Mouse (Mus musculus) embryonic facial prominence, embryonic 11.5 days (tissue): Measurements from ENCODE around the gene Dpm3. TPM values are rescaled to one million over a fixed set of nuclear protein-coding genes. Genes with fewer than 3 reads are reported as not detected.

Source experiments
- ATAC-seq: fragments of 200-750 bp; cut with Nextera tagmentation; replicated peaks from 2 replicates; pipeline ENCODE4 v1.8.0; 2017; ENCODE audit warnings: low read depth; ENCODE audit not compliant: insufficient number of reproducible peaks, low FRiP score, low TSS enrichment
- DNase-seq: peaks from one replicate; pipeline ENCODE4 v3.0.0-alpha.2; 2015; ENCODE audit warnings: low spot score
- H3K27ac ChIP-seq: fragments of 300-500 bp; sonication (generic); replicated peaks from 2 replicates; pipeline ENCODE4 v1.5.1; 2014; ENCODE audit warnings: mild to moderate bottlenecking, low read depth, low read length, control low read depth
- H3K27me3 ChIP-seq: fragments of 300-500 bp; sonication (generic); 2 replicates; pipeline ENCODE4 v1.6.1; 2014; ENCODE audit warnings: mild to moderate bottlenecking, low read length, moderate library complexity, mixed read lengths; ENCODE audit not compliant: control insufficient read depth, insufficient read depth
- H3K36me3 ChIP-seq: fragments of 300-500 bp; sonication (generic); replicated peaks from 2 replicates; pipeline ENCODE4 v1.6.1; 2014; ENCODE audit warnings: low read depth, mild to moderate bottlenecking, low read length, moderate library complexity, mixed read lengths; ENCODE audit not compliant: control insufficient read depth, insufficient read depth
- H3K4me1 ChIP-seq: fragments of 300-500 bp; sonication (generic); 2 replicates; pipeline ENCODE4 v1.6.1; 2014; ENCODE audit warnings: low read length, mixed read lengths; ENCODE audit not compliant: control insufficient read depth, insufficient read depth
- H3K4me2 ChIP-seq: fragments of 300-500 bp; sonication (generic); 2 replicates; pipeline ENCODE4 v1.6.1; 2014; ENCODE audit warnings: low read depth, mild to moderate bottlenecking, control low read depth, low read length, moderate library complexity
- H3K4me3 ChIP-seq: fragments of 300-500 bp; sonication (generic); 2 replicates; pipeline ENCODE4 v1.5.1; 2014; ENCODE audit warnings: low read depth, low read length, control low read depth
- H3K9ac ChIP-seq: fragments of 300-500 bp; sonication (generic); replicated peaks from 2 replicates; pipeline ENCODE4 v1.6.1; 2014; ENCODE audit warnings: mild to moderate bottlenecking, control low read depth, low read length
- H3K9me3 ChIP-seq: fragments of 300-500 bp; sonication (generic); replicated peaks from 2 replicates; pipeline ENCODE4 v1.6.1; 2016; ENCODE audit warnings: mild to moderate bottlenecking, low read length, inconsistent platforms, mixed read lengths; ENCODE audit not compliant: control insufficient read depth
- WGBS: fragments of 180-500 bp; shearing (Covaris S2); extraction: QIAGEN DNeasy Blood & Tissue Kit; methylation state at CpG from one replicate; pipeline ENCODE4 v1.1.7; 2014; 5-methylcytosine and 5-hydroxymethylcytosine counted together
- polyA plus RNA-seq: library from polyadenylated mRNA; unstranded; fragments of >200 nt; fragmentation: Nextera tagmentation; extraction: Ambion mirVana; gene quantifications from 2 replicates; pipeline ENCODE4 v1.2.1, GENCODE M21; 2014

Gene Dpm3
- polyA plus RNA-seq, 1 experiment from 2014 or later: 82.4 TPM

DNA sequence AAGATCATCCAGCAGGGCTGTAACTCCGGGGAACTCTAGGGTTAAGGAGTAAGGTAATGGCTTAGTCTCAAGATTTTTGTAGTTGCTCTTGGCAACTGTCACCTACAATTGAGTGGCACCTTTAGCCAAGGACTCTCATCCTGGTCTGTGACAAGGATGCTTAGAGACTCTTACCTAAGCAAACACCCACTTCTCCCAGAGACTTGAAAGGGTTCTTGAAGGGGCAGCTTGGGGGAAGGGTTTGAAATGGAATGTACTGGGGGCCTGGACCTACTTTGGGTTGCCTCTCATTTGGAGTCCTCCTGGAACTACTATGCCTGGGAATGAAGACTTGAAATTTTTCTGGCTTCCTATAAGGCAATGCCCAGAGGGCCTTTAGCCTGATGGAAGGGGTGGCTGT is 40.9 kb upstream of the Dpm3 start:
- H3K4me3 ChIP-seq: no peak overlapping the region
- no peak overlapping the region for H3K27ac ChIP-seq
- no peaks in the 10 kb centered on the region for H3K9me3 ChIP-seq
- no peaks in the 10 kb centered on the region for H3K27me3 ChIP-seq
- no peak for DNase-seq
- WGBS: 86% methylated on average over 1 of the region's 1 CpGs
- H3K4me2 ChIP-seq: no peak overlapping the region
- no peak for ATAC-seq
- peaks cover 3% of the 10 kb centered on the region for H3K4me1 ChIP-seq
- no peak overlapping the region for H3K9ac ChIP-seq
- no peaks in the 10 kb centered on the region; the same call in 1 of the 2 replicates for H3K36me3 ChIP-seq

DNA sequence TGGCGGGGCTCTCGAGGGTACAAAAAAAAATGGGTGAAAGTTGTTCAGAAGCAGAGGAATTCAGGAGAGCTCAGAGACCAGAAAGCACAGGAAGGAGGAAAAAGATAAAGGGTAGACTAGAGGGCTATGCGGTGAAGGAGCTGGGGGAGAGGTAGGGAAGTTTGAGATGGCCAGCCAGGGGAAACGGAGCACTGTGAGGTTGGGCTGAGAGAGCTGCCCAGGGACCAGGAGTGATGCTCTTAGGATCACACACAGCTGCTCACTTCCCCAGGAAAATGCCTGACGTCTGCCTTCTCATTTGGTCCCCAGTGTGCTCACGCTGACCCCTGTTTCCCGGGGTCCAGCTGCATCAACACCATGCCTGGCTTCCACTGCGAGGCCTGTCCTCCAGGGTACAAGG is 39.6 kb upstream of the Dpm3 start:
- DNase-seq: no peak
- Histone ChIP-seq H3K4me2 (no peak overlapping the region), H3K27me3 (no peaks in the 10 kb centered on the region), H3K27ac (no peak overlapping the region), H3K36me3 (no peaks in the 10 kb centered on the region; the same call in 1 of the 2 replicates), H3K4me3 (no peak overlapping the region), H3K4me1 (peaks cover 3% of the 10 kb centered on the region), H3K9ac (no peak overlapping the region), H3K9me3 (no peaks in the 10 kb centered on the region)
- 44% methylated on average over 8 of the region's 8 CpGs for WGBS
- no peak for ATAC-seq

DNA sequence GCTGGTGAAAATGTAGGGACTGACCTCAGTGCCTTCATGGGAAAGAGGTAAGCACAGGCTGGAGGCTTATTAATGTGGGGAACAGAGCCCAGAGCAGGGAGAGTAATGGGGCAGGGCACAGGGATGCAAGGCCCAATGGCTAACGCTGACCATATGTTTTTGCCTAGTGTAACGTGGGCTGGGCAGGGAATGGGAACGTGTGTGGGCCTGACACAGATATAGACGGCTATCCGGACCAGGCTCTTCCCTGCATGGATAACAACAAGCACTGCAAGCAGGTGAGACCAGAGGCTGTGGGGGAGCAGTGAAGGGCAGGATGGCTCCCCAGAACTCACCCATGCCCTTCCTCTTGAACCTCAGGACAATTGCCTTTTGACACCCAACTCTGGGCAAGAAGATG is 38.0 kb upstream of the Dpm3 start:
- Histone ChIP-seq H3K27ac (no peak overlapping the region), H3K9ac (no peak overlapping the region), H3K27me3 (no peaks in the 10 kb centered on the region), H3K36me3 (no peaks in the 10 kb centered on the region; the same call in 1 of the 2 replicates), H3K4me3 (no peak overlapping the region), H3K9me3 (no peaks in the 10 kb centered on the region), H3K4me2 (no peak overlapping the region), H3K4me1 (no peaks in the 10 kb centered on the region; the same call in 1 of the 2 replicates)
- WGBS: 65% methylated on average over 5 of the region's 5 CpGs
- no peak for ATAC-seq
- no peak for DNase-seq

DNA sequence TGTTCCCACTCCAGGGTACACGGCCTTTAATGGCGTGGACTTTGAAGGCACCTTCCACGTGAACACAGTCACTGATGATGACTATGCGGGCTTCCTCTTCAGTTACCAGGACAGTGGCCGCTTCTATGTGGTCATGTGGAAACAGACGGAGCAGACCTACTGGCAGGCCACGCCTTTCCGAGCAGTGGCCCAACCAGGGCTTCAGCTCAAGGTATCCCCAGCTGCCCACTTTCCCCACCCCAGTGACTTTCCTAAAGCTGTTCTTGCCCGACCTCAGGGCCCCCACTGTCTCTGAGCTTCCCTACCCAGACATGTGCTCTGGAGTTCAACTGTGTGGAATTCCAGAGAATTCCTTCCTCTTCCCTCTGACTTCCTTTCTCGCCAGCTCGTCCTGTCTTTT is 34.4 kb upstream of the Dpm3 start:
- Histone ChIP-seq H3K4me2 (peak overlapping the region; percentile 39), H3K27ac (peak overlapping the region; percentile 20; the same call in 1 of the 2 replicates), H3K4me3 (peak overlapping the region; percentile 52; the same call in 1 of the 2 replicates), H3K9me3 (no peaks in the 10 kb centered on the region), H3K9ac (peak overlapping the region; percentile 54; the same call in 1 of the 2 replicates), H3K27me3 (no peaks in the 10 kb centered on the region), H3K4me1 (peaks cover 6% of the 10 kb centered on the region), H3K36me3 (no peaks in the 10 kb centered on the region; the same call in 1 of the 2 replicates)
- WGBS: 72% methylated on average over 11 of the region's 11 CpGs
- DNase-seq (no peak), ATAC-seq (no peak)

DNA sequence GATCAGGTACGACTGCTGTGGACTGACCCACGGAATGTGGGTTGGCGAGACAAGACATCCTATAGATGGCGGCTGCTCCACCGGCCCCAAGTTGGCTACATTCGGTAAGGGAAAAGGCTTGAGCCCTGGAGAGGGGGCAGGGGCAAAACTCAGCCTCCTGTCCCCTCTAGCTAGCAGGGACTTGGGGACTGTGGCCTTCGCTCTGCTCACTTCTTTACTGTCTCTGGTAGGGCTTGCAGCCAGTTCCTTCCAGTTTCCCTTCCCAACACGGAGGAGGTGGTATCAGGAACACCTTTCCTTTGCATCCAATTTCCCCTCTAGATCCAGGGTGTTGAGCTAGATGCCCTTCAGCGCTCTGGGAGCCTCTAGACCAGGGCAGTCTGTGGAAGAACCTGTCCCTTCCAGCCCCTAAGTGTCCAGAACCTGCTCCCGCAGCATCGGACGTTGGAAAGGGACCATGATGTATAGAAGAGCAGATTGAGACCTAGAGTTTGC is 33.8 kb upstream of the Dpm3 start:
- Histone ChIP-seq H3K36me3 (no peaks in the 10 kb centered on the region; the same call in 1 of the 2 replicates), H3K4me3 (peak overlapping the region; percentile 52), H3K9me3 (no peaks in the 10 kb centered on the region), H3K9ac (peak overlapping the region; percentile 54), H3K27ac (peak overlapping the region; percentile 20; the same call in 1 of the 2 replicates), H3K4me2 (peak overlapping the region; percentile 39), H3K27me3 (peaks cover under 1% of the 10 kb centered on the region; the same call in 1 of the 2 replicates), H3K4me1 (peaks cover 6% of the 10 kb centered on the region)
- no peak for ATAC-seq
- 45% methylated on average over 12 of the region's 12 CpGs for WGBS
- no peak for DNase-seq

DNA sequence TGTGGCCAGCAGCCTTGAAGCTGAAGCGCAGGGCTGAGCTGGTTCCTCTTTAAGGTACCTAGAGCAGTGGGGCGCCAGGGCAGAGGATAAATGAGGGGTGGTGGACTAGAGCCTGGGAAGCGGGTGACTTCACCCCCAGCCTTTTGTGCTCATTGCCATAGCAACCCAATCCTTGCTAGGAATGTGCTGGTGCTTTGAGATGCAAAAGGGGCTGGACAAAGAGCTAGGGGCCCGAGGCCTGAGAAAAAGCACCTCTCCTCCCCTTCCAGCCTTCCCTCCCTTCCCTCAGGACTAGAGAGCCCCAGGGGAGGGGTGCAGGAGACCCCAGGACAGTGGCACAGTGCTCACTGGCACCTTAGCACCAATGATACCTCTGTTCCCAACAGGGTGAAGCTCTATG is 33.2 kb upstream of the Dpm3 start:
- no peaks in the 10 kb centered on the region for H3K9me3 ChIP-seq
- peaks cover 6% of the 10 kb centered on the region for H3K4me1 ChIP-seq
- WGBS: 38% methylated on average over 4 of the region's 4 CpGs
- peak overlapping the region; percentile 72 for H3K9ac ChIP-seq
- ATAC-seq (peak; percentile 53), DNase-seq (peak; percentile 71)
- peaks cover 2% of the 10 kb centered on the region; the same call in 1 of the 2 replicates for H3K27me3 ChIP-seq
- no peaks in the 10 kb centered on the region; the same call in 1 of the 2 replicates for H3K36me3 ChIP-seq
- 0 out of 2 replicates have a peak overlapping the region, but pooled peaks have one; percentile 3 for H3K27ac ChIP-seq
- peak overlapping the region; percentile 52 for H3K4me3 ChIP-seq
- peak overlapping the region; percentile 39 for H3K4me2 ChIP-seq

DNA sequence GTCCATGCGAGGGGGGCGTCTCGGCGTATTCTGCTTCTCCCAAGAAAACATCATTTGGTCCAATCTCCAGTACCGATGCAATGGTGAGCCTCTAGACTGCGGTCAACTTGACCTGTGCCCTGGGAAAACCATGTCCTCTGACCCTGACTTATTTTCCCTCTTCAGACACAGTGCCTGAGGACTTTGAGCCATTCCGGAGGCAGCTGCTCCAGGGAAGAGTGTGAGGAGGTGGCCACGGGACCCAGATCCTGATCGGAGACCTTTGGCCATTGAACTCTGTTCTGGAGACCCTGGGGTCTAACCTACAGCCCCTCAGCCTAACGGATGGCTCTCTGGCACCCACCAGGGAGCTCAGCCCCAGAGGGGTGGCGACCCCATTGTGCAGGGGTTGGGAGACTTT is 32.8 kb upstream of the Dpm3 start:
- Histone ChIP-seq H3K4me1 (peaks cover 6% of the 10 kb centered on the region), H3K4me2 (peak overlapping the region; percentile 90), H3K9ac (peak overlapping the region; percentile 72), H3K4me3 (peak overlapping the region; percentile 52), H3K27me3 (peaks cover 2% of the 10 kb centered on the region; the same call in 1 of the 2 replicates), H3K36me3 (no peaks in the 10 kb centered on the region; the same call in 1 of the 2 replicates), H3K27ac (peak overlapping the region; percentile 3; the same call in 1 of the 2 replicates), H3K9me3 (no peaks in the 10 kb centered on the region)
- DNase-seq (no peak), ATAC-seq (no peak)
- WGBS: 15% methylated on average over 11 of the region's 11 CpGs

DNA sequence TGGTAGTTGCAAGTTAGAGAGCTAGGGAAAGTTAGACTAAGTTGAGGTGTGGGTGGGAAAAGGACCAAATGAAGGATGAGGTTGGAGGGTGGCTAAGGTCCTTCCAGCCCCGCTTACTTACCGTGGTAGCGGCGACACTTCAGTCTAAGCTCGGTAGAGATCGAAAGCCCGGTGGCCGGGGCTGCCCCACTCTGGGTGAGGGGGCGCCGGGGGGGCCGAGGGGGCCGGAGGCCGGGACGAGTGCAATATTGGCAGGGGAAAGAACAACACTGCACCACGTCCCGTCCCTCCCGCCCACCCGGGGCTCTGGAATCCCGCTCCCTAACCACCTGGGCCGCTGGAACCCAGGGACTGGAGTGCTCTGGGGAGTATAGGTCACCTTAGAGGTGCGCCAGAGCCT is 32.3 kb upstream of the Dpm3 start, which contains the start of gene Mtx1:
Gene Mtx1, minus strand, starts transcription at position 189 of the 400 bp plus-strand sequence.
- Histone ChIP-seq H3K27ac (peak within 1 kb of the TSS; percentile 59), H3K4me1 (peaks cover 6% of the 10 kb centered on the region), H3K4me2 (peak within 1 kb of the TSS; percentile 90), H3K27me3 (peaks cover 2% of the 10 kb centered on the region; the same call in 1 of the 2 replicates), H3K9ac (peak within 1 kb of the TSS; percentile 72), H3K36me3 (no peaks in the 10 kb centered on the region; the same call in 1 of the 2 replicates), H3K9me3 (no peaks in the 10 kb centered on the region), H3K4me3 (peak within 1 kb of the TSS; percentile 52)
- 2% methylated on average over 21 of the region's 21 CpGs for WGBS
- ATAC-seq (peak; percentile 8), DNase-seq (no peak)
